Mouse (Mus musculus) midbrain, embryonic 14.5 days (tissue): ENCODE data around the gene Bcl2a1b. TPM values are rescaled to one million over a fixed set of nuclear protein-coding genes. Genes with fewer than 3 reads are reported as not detected.
"Not testable (repeated sequence)": the region's sequence is repeated elsewhere in the genome, so short reads cannot be mapped to it uniquely, and the experiment has no call there.

Experiments used
- ATAC-seq: fragments of 200-750 bp; cut with Nextera tagmentation; 2 replicates; pipeline ENCODE4 v1.8.0; 2017; ENCODE audit warnings: moderate number of reproducible peaks, moderate library complexity; ENCODE audit not compliant: low FRiP score, low TSS enrichment
- DNase-seq: peaks from one replicate; pipeline ENCODE4 v3.0.0-alpha.2; 2015
- H3K27ac ChIP-seq: fragments of 300-500 bp; sonication (generic); replicated peaks from 2 replicates; pipeline ENCODE4 v1.5.1; 2014; ENCODE audit warnings: mild to moderate bottlenecking, low read depth, low read length, moderate library complexity
- H3K27me3 ChIP-seq: fragments of 300-500 bp; sonication (generic); 2 replicates; pipeline ENCODE4 v1.6.1; 2014; ENCODE audit warnings: low read length, control low read depth, mixed read lengths; ENCODE audit not compliant: control insufficient read depth, insufficient read depth
- H3K36me3 ChIP-seq: fragments of 300-500 bp; sonication (generic); 2 replicates; pipeline ENCODE4 v1.6.1; 2014; ENCODE audit warnings: low read length, control low read depth; ENCODE audit not compliant: control insufficient read depth, insufficient read depth
- H3K4me1 ChIP-seq: fragments of 300-500 bp; sonication (generic); 2 replicates; pipeline ENCODE4 v1.6.1; 2014; ENCODE audit warnings: mild to moderate bottlenecking, antibody characterized with exemption, low read length, control low read depth; ENCODE audit not compliant: control insufficient read depth, insufficient read depth
- H3K4me2 ChIP-seq: fragments of 300-500 bp; sonication (generic); 2 replicates; pipeline ENCODE4 v1.6.1; 2014; ENCODE audit warnings: mild to moderate bottlenecking, low read length, moderate library complexity
- H3K4me3 ChIP-seq: fragments of 300-500 bp; sonication (generic); replicated peaks from 2 replicates; pipeline ENCODE4 v1.5.1; 2014; ENCODE audit warnings: low read depth, low read length
- H3K9ac ChIP-seq: fragments of 300-500 bp; sonication (generic); replicated peaks from 2 replicates; pipeline ENCODE4 v1.6.1; 2014; ENCODE audit warnings: mild to moderate bottlenecking, low read length, moderate library complexity
- H3K9me3 ChIP-seq: fragments of 300-500 bp; sonication (generic); 2 replicates; pipeline ENCODE4 v1.6.1; 2016; ENCODE audit warnings: low read length, control low read depth, mixed read lengths; ENCODE audit not compliant: control insufficient read depth
- WGBS: fragments of 180-500 bp; shearing (Covaris S2); extraction: QIAGEN DNeasy Blood & Tissue Kit; methylation state at CpG from one replicate; pipeline ENCODE4 v1.1.7; 2014; 5-methylcytosine and 5-hydroxymethylcytosine counted together
- polyA plus RNA-seq: library from polyadenylated mRNA; unstranded; fragments of >200 nt; fragmentation: Nextera tagmentation; extraction: Ambion mirVana; gene quantifications from 2 replicates; pipeline ENCODE4 v1.2.1, GENCODE M21; 2014

The Bcl2a1b gene
- polyA plus RNA-seq, 1 experiment from 2014 or later, result 1.9 TPM

GRCm38 (mm10) chr9:89228122-89228521 lies 29.1 kb downstream of the Bcl2a1b start:
- Histone ChIP-seq H3K27ac (no peak overlapping the region), H3K4me2 (no peak overlapping the region), H3K4me1 (no peaks in the 10 kb centered on the region), H3K9ac (no peak overlapping the region), H3K27me3 (no peaks in the 10 kb centered on the region), H3K9me3 (no peaks in the 10 kb centered on the region), H3K36me3 (no peaks in the 10 kb centered on the region), H3K4me3 (no peak overlapping the region)
- DNase-seq (no peak), ATAC-seq (no peak)
- 86% methylated on average over 7 of the region's 7 CpGs for WGBS

GRCm38 (mm10) chr9:89230897-89231497 lies 32.0 kb downstream of the Bcl2a1b start:
- 72% methylated on average over 1 of the region's 2 CpGs for WGBS
- DNase-seq, result peak; percentile 9

GRCm38 (mm10) chr9:89237131-89237530 lies 38.1 kb downstream of the Bcl2a1b start:
- H3K4me2 ChIP-seq, H3K4me3 ChIP-seq, H3K27me3 ChIP-seq, H3K27ac ChIP-seq, DNase-seq, H3K36me3 ChIP-seq, H3K4me1 ChIP-seq, H3K9ac ChIP-seq, H3K9me3 ChIP-seq, ATAC-seq: not testable (repeated sequence)
- 92% methylated on average over 4 of the region's 4 CpGs for WGBS

More at GRCm38 (mm10) chr9:89230897-89231497, 32.0 kb downstream of the Bcl2a1b start:
- not testable (repeated sequence) for H3K4me1 ChIP-seq, H3K36me3 ChIP-seq, H3K27me3 ChIP-seq, ATAC-seq, H3K9me3 ChIP-seq, H3K4me3 ChIP-seq, H3K9ac ChIP-seq, H3K27ac ChIP-seq, H3K4me2 ChIP-seq

- 78% methylated on average over 3 of the region's 5 CpGs for WGBS
- not testable (repeated sequence) for H3K27me3 ChIP-seq, H3K4me2 ChIP-seq, DNase-seq, H3K27ac ChIP-seq, H3K4me3 ChIP-seq, H3K9me3 ChIP-seq, ATAC-seq, H3K36me3 ChIP-seq, H3K4me1 ChIP-seq, H3K9ac ChIP-seq
Observed at GRCm38 (mm10) chr9:89238976-89239505, 40.0 kb downstream of the Bcl2a1b start.

- H3K27me3 ChIP-seq, ATAC-seq, DNase-seq, H3K4me3 ChIP-seq, H3K9ac ChIP-seq, H3K27ac ChIP-seq, H3K9me3 ChIP-seq, H3K4me1 ChIP-seq, H3K36me3 ChIP-seq, H3K4me2 ChIP-seq: not testable (repeated sequence)
- 76% methylated on average over 3 of the region's 3 CpGs for WGBS
Observed at GRCm38 (mm10) chr9:89240516-89241019, 41.6 kb downstream of the Bcl2a1b start.

GRCm38 (mm10) chr9:89253400-89253799 lies 54.4 kb downstream of the Bcl2a1b start:
- no peaks in the 10 kb centered on the region for H3K36me3 ChIP-seq
- H3K27me3 ChIP-seq, result no peaks in the 10 kb centered on the region
- 84% methylated on average over 2 of the region's 2 CpGs for WGBS
- no peak overlapping the region for H3K4me2 ChIP-seq
- DNase-seq (no peak), ATAC-seq (no peak)
- H3K4me1 ChIP-seq, result no peaks in the 10 kb centered on the region
- no peak overlapping the region for H3K9ac ChIP-seq
- no peak overlapping the region for H3K27ac ChIP-seq
- no peaks in the 10 kb centered on the region for H3K9me3 ChIP-seq
- H3K4me3 ChIP-seq, result no peak overlapping the region

- 86% methylated on average over 12 of the region's 12 CpGs for WGBS
- H3K9ac ChIP-seq, result no peak overlapping the region
- no peak overlapping the region for H3K4me2 ChIP-seq
- ATAC-seq (no peak), DNase-seq (no peak)
- H3K27ac ChIP-seq, result no peak overlapping the region
- no peaks in the 10 kb centered on the region for H3K27me3 ChIP-seq
- H3K36me3 ChIP-seq, result no peaks in the 10 kb centered on the region
- H3K9me3 ChIP-seq, result no peaks in the 10 kb centered on the region
- no peak overlapping the region for H3K4me3 ChIP-seq
- H3K4me1 ChIP-seq, result no peaks in the 10 kb centered on the region
Observed at GRCm38 (mm10) chr9:89256556-89257335, 57.7 kb downstream of the Bcl2a1b start.
